Mouse (Mus musculus) layer of hippocampus, adult 8-10 months (tissue): ENCODE measurements around the gene Mapkap1. TPM values are rescaled to one million over a fixed set of nuclear protein-coding genes. Genes with fewer than 3 reads are reported as not detected.

Experiments
- DNase-seq, 2 experiments: peaks; one replicate each; pipeline ENCODE4 v3.0.0; 2022; ENCODE audit warnings: low spot score in 2 of 2
- total RNA-seq, 4 experiments: library from RNA; stranded (reverse); gene quantifications; 2 replicates each; pipeline ENCODE4 v1.2.4; 2022

The Mapkap1 gene
- total RNA-seq, result 10 to 100 TPM; 63.0 to 71.6 (median 66.3) TPM

GRCm38 (mm10) chr2:34406601-34407464 lies at the start of gene Mapkap1:
Gene Mapkap1 (plus strand): TSS chr2:34406771.
- peak; percentile 95 to 96 for DNase-seq

DNA sequence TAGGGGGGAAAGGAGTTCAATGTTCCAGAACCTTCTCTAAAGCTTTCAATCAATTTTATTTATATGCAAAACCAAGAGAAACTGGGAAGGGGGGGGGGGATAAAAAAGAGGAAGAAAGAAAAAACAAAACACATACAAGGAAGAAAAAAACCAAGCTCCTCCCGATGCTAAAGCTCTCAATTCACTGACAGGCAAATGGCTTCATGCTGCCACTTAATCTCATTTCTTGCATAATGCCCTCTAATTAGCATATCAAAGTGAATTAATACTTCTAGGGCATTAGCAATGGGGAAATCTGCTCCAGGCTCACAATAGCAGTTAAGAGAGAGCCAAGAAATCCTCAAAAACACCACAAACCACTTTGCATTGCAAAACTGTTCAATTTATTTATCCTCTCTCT lies 42.9 kb upstream of the Mapkap1 start:
- DNase-seq, result no peak

DNA sequence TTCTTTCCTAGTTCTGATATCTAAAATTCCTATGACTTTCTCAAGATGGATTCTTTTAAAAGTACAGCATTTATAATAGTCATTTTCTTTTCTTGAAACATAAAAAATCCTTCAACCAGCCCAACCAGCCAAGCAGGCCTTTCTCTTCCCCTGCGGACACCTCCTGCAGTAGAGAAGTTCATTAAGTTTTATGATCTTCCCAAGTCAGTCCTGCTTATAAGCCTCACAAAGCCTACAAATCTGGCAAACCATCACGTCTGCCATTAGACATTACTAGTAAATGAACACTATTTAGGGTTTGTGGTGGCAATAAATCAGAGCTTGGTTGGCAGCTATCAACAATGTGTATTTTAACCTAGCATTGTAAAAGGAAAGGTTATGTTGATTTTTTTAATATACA lies 39.5 kb upstream of the Mapkap1 start:
- DNase-seq, result no peak

GRCm38 (mm10) chr2:34368396-34368795 lies 38.2 kb upstream of the Mapkap1 start:
- DNase-seq, result no peak

DNA sequence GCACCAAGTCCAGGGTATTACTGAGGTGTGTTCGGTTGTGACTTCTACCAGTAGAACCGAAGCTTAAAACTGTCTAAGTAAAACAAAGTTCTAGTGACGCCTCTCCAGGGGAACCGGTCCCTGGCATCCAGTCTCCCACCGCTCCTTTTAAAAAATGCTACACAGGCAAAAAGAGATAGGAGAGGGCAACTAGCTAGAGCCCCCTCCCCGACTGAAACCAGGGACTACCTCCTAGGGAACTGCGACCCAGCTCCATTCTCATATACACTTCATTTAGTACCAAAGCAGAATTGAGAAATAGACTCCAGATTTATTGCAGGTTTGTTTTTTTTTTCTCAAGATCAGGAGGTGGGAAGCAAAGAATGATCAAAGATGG lies 36.2 kb upstream of the Mapkap1 start:
- no peak for DNase-seq

GRCm38 (mm10) chr2:34370725-34371440 lies 35.7 kb upstream of the Mapkap1 start:
- DNase-seq, result peak in 1 of 2 experiments; percentile 5

- DNase-seq, result peak in 1 of 2 experiments; percentile 6
These were observed 34.9 kb upstream of the Mapkap1 start for GRCm38 (mm10) chr2:34371441-34372304.

DNA sequence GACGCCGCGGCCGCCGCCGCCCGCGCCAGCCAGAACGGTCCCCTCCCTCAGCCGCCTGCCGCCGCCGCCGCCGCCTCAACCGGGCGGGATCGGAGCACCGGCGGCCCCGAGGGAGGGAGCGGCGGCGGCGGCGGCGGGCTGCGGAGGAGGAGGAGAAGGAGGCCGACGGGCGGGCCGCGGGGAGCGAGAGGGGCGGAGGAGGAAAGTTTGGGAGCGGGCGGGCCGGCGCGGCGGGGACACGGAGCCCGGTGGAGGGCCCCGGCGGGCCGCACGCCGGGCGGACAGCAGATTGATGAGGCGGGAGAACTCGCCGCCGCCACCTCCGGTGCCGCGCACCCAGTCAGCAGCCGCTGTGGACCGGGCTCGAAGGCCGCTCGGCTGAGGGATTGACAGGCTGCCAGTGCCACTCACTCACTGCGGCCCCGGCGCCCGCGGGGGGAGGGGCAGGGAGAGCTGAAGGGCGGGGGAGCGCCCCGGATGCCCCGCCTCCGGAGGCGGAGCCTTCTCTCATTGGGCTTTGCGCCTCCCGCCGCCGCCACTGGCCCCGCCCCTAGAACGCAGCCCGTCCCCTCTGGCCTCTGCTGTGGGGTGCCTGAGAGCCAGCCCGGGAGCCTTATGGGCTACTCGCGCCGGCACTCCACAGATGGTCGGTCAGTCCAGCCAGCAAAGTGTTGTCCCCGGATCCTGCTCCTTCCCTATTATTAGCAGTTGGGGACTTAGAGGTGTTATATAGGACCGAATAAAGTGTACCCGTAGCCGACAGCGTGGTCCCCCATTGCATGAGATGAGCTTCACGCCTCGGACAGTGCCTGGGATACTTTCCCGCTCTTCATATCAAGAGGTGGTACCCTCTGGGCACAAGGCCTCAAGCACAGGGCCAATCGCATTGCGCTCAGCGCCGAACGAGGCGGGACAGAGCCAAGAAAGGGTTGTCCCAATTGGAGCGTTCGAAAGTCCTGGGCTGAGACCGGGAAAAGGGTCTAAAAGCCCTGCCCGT lies 34.0 kb upstream of the Mapkap1 start, which contains the start of gene Pbx3:
Gene Pbx3, minus strand, starts transcription at position 838 of the 997 bp plus-strand sequence.
- DNase-seq, result peak; percentile 87 to 88

DNA sequence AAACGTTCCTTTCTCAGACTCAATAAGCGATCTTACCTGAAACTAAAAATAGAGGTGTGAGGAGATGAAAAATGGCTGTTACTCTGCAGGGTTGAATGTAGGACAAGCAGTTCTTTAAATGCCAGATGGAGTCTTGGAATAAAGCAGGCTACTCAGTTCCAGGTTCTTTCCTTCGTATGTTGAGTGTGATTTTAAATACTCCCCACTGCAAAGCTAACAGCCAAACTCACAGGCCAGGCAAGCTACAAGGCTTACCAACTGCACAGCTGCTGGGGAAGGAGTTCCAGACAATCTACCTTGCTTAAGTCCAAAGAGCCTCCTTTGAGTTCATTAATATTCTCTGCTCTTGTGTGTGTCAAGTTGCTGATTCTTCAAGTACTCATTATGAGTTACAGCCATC lies 32.7 kb upstream of the Mapkap1 start:
- DNase-seq, result no peak

- DNase-seq, result no peak
These were observed 32.2 kb upstream of the Mapkap1 start for GRCm38 (mm10) chr2:34374349-34374748.

GRCm38 (mm10) chr2:34378930-34379329 lies 27.6 kb upstream of the Mapkap1 start:
- DNase-seq, result no peak

DNA sequence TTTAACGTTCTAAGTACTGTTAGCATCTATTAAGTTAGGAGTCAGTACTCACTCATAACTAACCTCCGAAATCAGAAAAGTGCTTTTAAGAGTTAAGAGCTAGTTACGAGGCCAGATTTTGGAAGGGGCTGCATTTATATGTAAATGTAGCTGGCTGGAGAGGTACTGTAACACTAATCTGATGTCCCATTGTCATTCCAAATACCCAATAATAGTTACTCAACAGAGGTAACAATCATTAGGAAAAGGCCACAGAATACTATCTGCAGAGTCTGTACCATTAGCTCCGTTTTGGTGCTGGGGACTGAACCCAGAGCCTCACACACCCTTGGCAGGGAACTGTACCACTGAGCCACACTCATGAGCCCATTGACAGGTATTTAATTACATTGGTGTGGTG lies 7.0 kb upstream of the Mapkap1 start:
- no peak for DNase-seq

DNA sequence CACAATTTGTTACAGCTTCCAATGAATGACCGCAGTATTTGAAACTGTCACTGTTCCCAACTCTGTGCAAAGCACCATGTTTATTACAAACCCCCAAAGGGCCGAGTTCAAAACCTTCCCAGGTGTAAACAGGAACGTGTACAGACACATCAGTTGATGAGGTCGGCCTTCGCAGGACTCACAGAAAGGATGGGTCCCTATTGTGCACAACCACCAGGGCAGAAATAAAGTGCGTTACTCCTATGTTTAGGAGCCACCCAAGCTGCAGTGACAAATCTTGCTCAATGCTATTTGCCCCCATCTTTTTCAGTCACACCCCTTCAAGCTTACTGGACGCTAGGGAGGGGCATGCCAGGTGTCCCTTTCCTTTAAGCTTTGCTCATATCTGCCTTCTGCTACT lies 1.0 kb downstream of the Mapkap1 start:
- DNase-seq, result no peak

DNA sequence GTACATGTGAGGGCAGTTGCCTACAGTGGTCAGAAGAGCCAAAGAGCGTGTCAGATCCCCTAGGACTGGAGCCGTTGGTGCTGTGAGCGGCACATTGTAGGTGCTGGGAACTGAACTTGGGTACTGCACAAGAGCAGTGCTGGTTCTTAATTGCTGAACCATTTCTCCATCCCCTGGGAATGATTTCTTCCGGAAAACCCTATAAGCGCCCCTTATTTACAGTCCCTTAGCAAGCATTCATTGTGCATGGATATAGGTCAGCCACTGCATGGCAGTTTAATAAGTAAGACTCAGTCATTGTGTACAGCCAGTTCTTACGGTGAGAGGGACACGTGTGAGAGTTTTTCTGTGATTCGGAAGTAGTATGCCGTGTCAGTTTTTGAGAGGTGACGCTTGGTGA lies 1.8 kb downstream of the Mapkap1 start:
- no peak for DNase-seq

DNA sequence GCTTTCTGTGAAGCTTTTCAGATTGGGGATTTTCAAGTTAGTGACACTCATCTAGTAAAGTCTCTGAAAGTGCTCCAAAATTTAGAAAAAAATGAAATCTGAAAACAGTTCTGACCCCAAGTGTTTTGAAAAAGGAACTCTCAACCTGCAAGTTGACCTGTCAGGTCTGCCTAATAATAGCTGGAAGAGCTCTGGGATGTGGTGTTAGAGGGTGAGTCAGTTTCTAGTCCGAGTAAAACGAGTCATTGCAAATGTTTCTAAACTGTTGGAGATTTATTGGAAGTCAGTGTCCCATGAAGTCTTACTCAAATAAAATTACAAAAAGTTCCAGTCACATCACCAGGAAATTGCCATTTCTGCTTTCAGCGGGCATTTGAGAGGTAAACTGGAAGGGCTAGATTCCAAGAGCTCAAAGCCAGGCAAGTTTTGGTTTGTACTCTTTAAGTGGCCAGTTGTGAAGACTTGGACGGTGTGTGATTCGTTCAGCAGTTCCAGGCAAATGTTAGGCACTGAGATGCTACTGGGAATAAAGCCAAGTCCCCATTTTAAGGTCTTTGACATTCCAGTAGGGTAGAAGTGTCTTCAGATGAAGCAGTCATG lies 3.3 kb downstream of the Mapkap1 start:
- DNase-seq, result no peak

- no peak for DNase-seq
These were observed 13.7 kb downstream of the Mapkap1 start for GRCm38 (mm10) chr2:34420256-34420655.

DNA sequence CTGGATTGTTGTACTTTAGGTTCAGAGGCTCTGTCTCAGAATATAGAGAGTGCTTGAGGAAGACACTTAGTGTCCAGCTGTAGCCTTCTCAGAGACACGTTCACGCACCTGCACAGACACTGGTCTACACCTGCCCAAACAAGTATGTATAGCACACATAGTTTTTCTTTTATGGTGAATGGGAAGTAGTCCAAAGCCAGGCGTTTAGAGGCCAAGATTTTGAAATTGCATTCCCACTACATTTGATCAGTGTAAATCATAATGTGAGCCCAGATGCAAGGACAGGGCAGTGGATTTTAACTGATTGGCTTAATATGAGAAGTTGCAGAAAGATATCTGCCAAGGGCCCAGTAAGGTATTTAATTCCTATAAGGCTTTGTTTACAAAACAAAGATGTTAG lies 17.6 kb downstream of the Mapkap1 start:
- DNase-seq, result no peak

DNA sequence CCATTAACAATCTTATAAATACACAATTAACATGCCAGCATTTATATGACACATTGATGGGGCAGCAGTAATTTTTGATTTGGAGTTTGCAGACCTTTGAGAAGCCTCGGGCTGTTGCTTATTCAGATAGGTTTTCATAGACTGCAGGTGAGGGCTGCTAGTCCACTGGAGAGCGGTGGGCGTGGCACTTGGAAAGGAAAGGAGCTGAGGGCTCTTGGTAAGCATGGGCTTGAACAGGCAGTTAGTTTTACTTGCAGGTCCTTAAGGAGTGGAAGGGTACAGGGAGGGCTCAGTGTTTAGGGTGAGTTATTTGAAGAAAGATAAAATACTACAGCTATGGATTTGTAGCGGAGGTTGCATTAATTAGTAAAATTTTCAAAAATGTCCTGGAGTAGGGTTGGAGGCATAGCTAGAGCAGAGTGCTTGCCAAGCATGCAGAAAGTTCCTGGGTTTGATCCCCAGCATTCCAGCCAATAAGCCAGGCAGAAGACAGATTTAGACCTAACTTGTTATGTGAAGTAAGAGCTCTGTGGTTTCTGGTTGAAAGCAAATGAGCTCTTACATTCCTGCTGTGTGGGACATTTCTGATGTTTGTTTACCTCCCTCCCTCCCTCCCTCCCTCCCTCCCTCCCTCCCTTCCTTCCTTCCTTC lies 19.1 kb downstream of the Mapkap1 start:
- no peak for DNase-seq

GRCm38 (mm10) chr2:34430663-34431062 lies 24.1 kb downstream of the Mapkap1 start:
- DNase-seq, result no peak
